Mouse (Mus musculus): ENCODE data around the gene Glb1l. TPM values are rescaled to one million over a fixed set of nuclear protein-coding genes. Genes with fewer than 3 reads are reported as not detected.
A peak's percentile ranks its signal among the peaks of the same experiment; 100 is the strongest.

Gene Glb1l
- total and polyA plus RNA-seq, 2 experiments from 2014 or later = 15.3 to 15.5 TPM

DNA sequence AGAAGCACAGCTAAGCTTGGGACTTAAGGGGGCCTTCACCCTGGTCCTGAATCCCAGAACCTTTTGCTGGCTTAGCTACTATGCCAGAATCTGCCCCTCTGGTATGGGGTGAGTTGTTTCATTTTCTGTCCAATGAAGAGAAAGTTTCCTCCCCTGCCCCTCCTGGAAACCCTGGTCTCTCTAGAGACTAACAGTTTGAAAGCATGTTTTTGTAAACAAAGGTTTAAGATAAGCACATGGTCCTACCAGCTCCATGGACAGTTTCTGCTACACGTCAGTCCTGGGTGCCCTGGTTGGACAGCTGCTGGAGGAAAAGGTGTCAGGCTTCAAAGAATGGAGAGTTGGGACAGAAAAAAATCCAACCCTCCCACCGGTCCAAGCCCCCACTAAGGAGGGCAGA, 20.0 kb downstream of the Glb1l start:
- no peak for TF ChIP-seq CTCF (IDR thresholded peaks at IDR 0.05; ENCODE audit: low read depth)
- Histone ChIP-seq H3K4me2 (ENCODE audit: low read depth, low read length) (peak overlapping the region; percentile 99), H3K4me1 (ENCODE audit: insufficient read depth, low read length) (peaks cover 12% of the 10 kb centered on the region), H3K27ac (no peak overlapping the region), H3K4me3 (ENCODE audit: low read length) (no peak overlapping the region), H3K27me3 (ENCODE audit: insufficient read depth, low read length) (no peaks in the 10 kb centered on the region), H3K9ac (replicated peaks; ENCODE audit: low read length) (peak overlapping the region; percentile 95; the same call in 1 of the 2 replicates), H3K36me3 (ENCODE audit: insufficient read depth, low read length) (peaks cover 29% of the 10 kb centered on the region; the same call in 1 of the 2 replicates), H3K9me3 (ENCODE audit: low read length) (no peaks in the 10 kb centered on the region)
- no peak for ATAC-seq
- DNase-seq (ENCODE audit: low spot score) = no peak
- 79% methylated on average over 2 of the region's 2 CpGs for WGBS

DNA sequence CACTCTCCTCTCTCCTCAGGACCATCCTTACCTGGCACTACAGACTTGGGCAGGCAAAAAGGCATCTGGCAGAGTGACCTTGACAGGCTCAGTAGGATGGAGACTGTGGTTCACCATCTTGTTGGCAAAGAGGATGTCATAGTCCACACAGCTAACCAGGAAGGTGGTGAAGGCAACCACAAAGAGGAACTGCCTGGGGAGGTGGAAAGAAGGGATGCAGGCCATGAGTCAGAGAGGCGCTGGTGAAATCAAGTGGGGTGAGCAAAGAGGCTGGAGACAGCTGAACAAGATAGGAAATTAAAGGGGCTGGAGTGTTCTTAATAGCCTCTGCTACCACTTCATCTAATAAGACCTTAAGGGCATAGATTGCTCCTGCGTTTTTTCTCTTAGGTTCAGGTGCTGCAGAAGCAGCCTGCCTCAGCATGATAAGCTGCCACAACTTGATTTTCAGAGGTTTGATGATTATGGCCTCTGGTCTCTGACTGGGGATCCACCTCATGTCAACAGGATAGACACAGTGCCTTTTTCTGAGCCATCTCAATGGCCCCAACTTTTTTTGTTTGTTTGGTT, 22.6 kb downstream of the Glb1l start:
- Histone ChIP-seq H3K9ac (replicated peaks; ENCODE audit: low read length) (no peak overlapping the region), H3K4me3 (ENCODE audit: low read length) (no peak overlapping the region), H3K9me3 (ENCODE audit: low read length) (no peaks in the 10 kb centered on the region), H3K4me1 (ENCODE audit: insufficient read depth, low read length) (peaks cover 12% of the 10 kb centered on the region), H3K36me3 (ENCODE audit: insufficient read depth, low read length) (peaks cover 47% of the 10 kb centered on the region; the same call in 1 of the 2 replicates), H3K27ac (no peak overlapping the region), H3K4me2 (ENCODE audit: low read depth, low read length) (no peak overlapping the region), H3K27me3 (ENCODE audit: insufficient read depth, low read length) (no peaks in the 10 kb centered on the region)
- TF ChIP-seq CTCF (IDR thresholded peaks at IDR 0.05; ENCODE audit: low read depth) = no peak
- ATAC-seq (no peak), DNase-seq (ENCODE audit: low spot score) (no peak)
- 93% methylated on average over 2 of the region's 2 CpGs for WGBS

DNA sequence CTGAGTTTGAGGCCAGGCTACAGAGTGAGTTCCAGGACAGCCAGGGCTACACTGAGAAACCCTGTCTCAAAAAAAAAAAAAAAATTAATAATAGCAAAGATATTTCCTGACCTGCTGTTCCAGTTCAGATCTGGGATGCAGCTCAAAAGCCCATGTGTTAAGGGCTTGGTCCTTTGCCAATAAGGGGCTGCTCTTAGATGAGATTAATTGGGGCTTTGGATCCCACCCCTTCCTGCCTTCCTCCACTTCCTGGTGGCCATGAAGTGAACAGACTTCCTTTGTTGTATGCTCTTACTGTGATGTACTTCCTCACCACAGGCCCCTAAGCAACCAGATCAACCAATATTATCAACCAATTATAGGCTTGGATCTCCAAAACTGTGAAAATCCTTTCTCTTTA, 23.5 kb downstream of the Glb1l start:
- H3K36me3 ChIP-seq (ENCODE audit: insufficient read depth, low read length) = peaks cover 55% of the 10 kb centered on the region; the same call in 1 of the 2 replicates
- peaks cover 12% of the 10 kb centered on the region for H3K4me1 ChIP-seq (ENCODE audit: insufficient read depth, low read length)
- no peak overlapping the region for H3K4me3 ChIP-seq (ENCODE audit: low read length)
- DNase-seq (ENCODE audit: low spot score) (no peak), ATAC-seq (no peak)
- no peak overlapping the region for H3K9ac ChIP-seq (replicated peaks; ENCODE audit: low read length)
- H3K27ac ChIP-seq = no peak overlapping the region
- TF ChIP-seq CTCF (IDR thresholded peaks at IDR 0.05; ENCODE audit: low read depth) = no peak
- H3K9me3 ChIP-seq (ENCODE audit: low read length) = no peaks in the 10 kb centered on the region
- H3K4me2 ChIP-seq (ENCODE audit: low read depth, low read length) = no peak overlapping the region
- H3K27me3 ChIP-seq (ENCODE audit: insufficient read depth, low read length) = no peaks in the 10 kb centered on the region

DNA sequence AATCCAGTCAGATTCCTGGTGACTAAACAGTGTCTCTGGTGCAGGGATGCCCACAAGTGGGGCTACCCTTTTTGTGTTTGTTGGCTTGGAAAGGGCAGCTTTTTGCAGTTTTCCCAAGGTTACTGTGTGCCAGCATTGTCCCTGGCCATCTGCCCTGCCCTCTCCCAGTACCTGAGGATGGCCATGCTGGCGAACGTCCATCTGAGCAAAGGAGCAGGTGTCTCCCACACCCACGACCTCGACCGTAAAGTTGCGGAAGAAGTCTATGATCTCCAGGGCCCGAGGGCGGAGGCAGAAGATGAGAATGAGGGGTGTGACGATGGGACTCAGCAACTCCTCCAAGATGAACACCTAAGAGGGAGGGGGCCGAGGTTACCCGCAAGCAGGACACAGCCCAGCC, 25.1 kb downstream of the Glb1l start:
- TF ChIP-seq CTCF (IDR thresholded peaks at IDR 0.05; ENCODE audit: low read depth) = no peak
- H3K36me3 ChIP-seq (ENCODE audit: insufficient read depth, low read length) = peaks cover 58% of the 10 kb centered on the region; the same call in 1 of the 2 replicates
- no peak overlapping the region for H3K9ac ChIP-seq (replicated peaks; ENCODE audit: low read length)
- peaks cover 4% of the 10 kb centered on the region; the same call in 1 of the 2 replicates for H3K4me1 ChIP-seq (ENCODE audit: insufficient read depth, low read length)
- 92% methylated on average over 11 of the region's 11 CpGs for WGBS
- DNase-seq (ENCODE audit: low spot score) (no peak), ATAC-seq (no peak)
- H3K4me3 ChIP-seq (ENCODE audit: low read length) = no peak overlapping the region
- H3K4me2 ChIP-seq (ENCODE audit: low read depth, low read length) = no peak overlapping the region
- no peaks in the 10 kb centered on the region for H3K27me3 ChIP-seq (ENCODE audit: insufficient read depth, low read length)
- no peaks in the 10 kb centered on the region for H3K9me3 ChIP-seq (ENCODE audit: low read length)
- H3K27ac ChIP-seq = no peak overlapping the region

DNA sequence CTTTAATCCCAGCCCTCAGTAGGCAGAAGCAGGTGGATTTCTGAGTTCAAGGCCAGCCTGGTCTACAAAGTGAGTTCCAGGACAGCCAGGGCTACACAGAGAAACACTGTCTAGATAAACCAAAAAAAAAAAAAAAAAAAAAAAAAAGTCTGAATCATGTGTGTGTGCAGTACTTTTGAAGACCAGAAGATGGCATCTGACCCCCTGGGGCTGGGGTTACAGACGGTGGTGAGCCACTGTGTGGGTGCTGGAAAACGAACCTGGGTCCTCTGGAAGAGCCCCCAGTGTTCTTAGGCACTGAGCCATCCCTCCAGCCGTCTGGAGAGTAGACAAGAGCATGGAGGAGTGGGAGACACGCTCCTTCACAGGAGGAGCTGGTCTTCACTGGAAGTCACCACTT, 28.5 kb downstream of the Glb1l start:
- no peak overlapping the region for H3K9ac ChIP-seq (replicated peaks; ENCODE audit: low read length)
- WGBS = 73% methylated on average over 4 of the region's 4 CpGs
- H3K4me1 ChIP-seq (ENCODE audit: insufficient read depth, low read length) = peaks cover 10% of the 10 kb centered on the region
- H3K36me3 ChIP-seq (ENCODE audit: insufficient read depth, low read length) = peaks cover 46% of the 10 kb centered on the region; the same call in 1 of the 2 replicates
- no peak overlapping the region for H3K4me3 ChIP-seq (ENCODE audit: low read length)
- no peaks in the 10 kb centered on the region for H3K9me3 ChIP-seq (ENCODE audit: low read length)
- H3K27ac ChIP-seq = no peak overlapping the region
- ATAC-seq (no peak), DNase-seq (ENCODE audit: low spot score) (no peak)
- no peak overlapping the region for H3K4me2 ChIP-seq (ENCODE audit: low read depth, low read length)
- TF ChIP-seq CTCF (IDR thresholded peaks at IDR 0.05; ENCODE audit: low read depth) = 0 out of 2 replicates have a peak, but pooled peaks have one; percentile 37
- H3K27me3 ChIP-seq (ENCODE audit: insufficient read depth, low read length) = no peaks in the 10 kb centered on the region

DNA sequence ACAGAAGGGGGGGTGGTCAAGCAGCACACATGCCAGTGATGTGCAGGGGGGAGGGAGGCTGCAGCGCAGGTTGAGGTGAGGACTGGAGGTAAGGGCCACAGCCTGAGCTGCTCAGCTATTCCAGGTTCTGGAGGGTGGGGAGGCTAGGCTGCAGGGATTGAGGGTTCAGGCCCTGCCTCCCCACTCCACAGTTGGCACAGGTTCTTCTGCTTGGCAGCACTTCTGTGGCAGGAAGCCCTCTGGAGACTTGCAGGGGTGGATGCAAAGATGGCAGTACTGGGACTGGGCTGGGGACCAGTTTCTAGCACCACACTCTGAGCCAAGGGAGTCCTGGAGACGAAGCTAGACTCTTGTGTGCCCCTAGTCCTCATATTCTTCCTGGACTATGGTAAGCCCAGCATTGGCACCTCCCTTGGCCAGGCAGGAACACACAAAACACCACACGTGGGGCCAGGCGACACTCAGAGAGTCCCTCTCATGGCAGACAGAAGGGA, 29.2 kb downstream of the Glb1l start:
- TF ChIP-seq CTCF (IDR thresholded peaks at IDR 0.05; ENCODE audit: low read depth) = no peak
- peaks cover 42% of the 10 kb centered on the region; the same call in 1 of the 2 replicates for H3K36me3 ChIP-seq (ENCODE audit: insufficient read depth, low read length)
- no peak overlapping the region for H3K4me2 ChIP-seq (ENCODE audit: low read depth, low read length)
- ATAC-seq = no peak
- no peaks in the 10 kb centered on the region for H3K27me3 ChIP-seq (ENCODE audit: insufficient read depth, low read length)
- H3K4me1 ChIP-seq (ENCODE audit: insufficient read depth, low read length) = peaks cover 10% of the 10 kb centered on the region
- H3K4me3 ChIP-seq (ENCODE audit: low read length) = no peak overlapping the region
- H3K9ac ChIP-seq (replicated peaks; ENCODE audit: low read length) = no peak overlapping the region
- no peaks in the 10 kb centered on the region for H3K9me3 ChIP-seq (ENCODE audit: low read length)
- 81% methylated on average over 4 of the region's 4 CpGs for WGBS
- no peak overlapping the region for H3K27ac ChIP-seq
- DNase-seq (ENCODE audit: low spot score) = no peak

DNA sequence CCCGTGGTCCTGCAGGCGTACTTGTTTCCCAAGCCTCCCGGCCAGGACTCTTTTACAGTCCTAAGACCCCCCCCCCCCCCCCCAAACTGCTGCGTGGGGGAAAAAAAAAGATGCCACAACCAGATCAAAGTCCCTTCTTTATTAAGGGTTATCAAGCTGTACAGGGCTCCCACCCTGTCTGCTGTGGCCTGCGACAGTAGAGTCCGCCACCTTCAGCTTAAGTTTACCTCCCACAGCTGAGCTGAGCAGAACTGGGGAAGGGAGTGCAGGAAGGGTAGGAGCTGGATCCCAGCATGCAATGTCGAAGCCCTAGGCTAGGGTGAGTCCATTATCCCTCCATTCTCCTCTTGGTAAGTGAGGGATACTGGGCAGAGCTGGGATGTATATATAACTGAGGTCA, 29.9 kb downstream of the Glb1l start:
- no peak for TF ChIP-seq CTCF (IDR thresholded peaks at IDR 0.05; ENCODE audit: low read depth)
- ATAC-seq = no peak
- Histone ChIP-seq H3K4me2 (ENCODE audit: low read depth, low read length) (peak overlapping the region; percentile 93), H3K36me3 (ENCODE audit: insufficient read depth, low read length) (peaks cover 40% of the 10 kb centered on the region), H3K27me3 (ENCODE audit: insufficient read depth, low read length) (no peaks in the 10 kb centered on the region), H3K4me1 (ENCODE audit: insufficient read depth, low read length) (peaks cover 10% of the 10 kb centered on the region), H3K9me3 (ENCODE audit: low read length) (no peaks in the 10 kb centered on the region), H3K9ac (replicated peaks; ENCODE audit: low read length) (no peak overlapping the region), H3K4me3 (ENCODE audit: low read length) (peak overlapping the region; percentile 50), H3K27ac (no peak overlapping the region)
- 40% methylated on average over 6 of the region's 7 CpGs for WGBS
- DNase-seq (ENCODE audit: low spot score) = no peak

Data from hindbrain, postnatal 0 days (tissue).